Mouse (Mus musculus) megakaryocyte-erythroid progenitor cell, adult 5-6 weeks (primary cell): ENCODE data around the gene Sag. TPM values are rescaled to one million over a fixed set of nuclear protein-coding genes. Genes with fewer than 3 reads are reported as not detected.

Experiments used
- ATAC-seq: replicated peaks from 2 replicates; pipeline ENCODE4 v1.8.0; 2016; ENCODE audit warnings: mild to moderate bottlenecking, inconsistent platforms; ENCODE audit not compliant: severe bottlenecking, poor library complexity, low FRiP score, low TSS enrichment
- total RNA-seq, 2 experiments: library from RNA; stranded (forward) in 1 of 2; stranded (reverse) in 1 of 2; fragments of 200-1000, 215-1000 nt in 1 of 2; fragments of >200 nt in 1 of 2; fragmentation: Nextera tagmentation in 1 of 2; gene quantifications; 2 replicates each; pipeline ENCODE4 v1.2.3; 2014 to 2017

The Sag gene
- total RNA-seq, 2 experiments from 2014 or later: 2.0 to 2.1 TPM

DNA sequence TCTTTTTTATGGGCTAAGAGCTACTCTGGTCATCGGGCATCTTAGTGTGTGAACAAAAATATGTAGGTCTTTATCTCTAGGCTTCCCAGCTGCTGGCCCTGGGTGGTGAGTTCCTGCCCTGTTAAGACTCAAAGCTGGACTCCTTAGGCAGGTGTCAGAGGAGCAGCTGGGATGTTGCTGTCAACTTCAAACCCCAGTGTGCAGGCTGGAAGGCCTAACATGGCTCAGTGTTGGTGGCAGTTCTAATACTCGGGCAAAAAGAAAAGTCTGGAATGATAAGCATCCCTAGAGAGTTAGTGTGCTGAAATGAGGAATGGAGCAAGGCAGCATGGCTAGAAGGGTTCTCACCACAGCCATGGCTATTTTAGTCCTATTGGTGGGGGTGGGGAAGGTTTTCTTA, 77.4 kb downstream of the Sag start:
- no peak for ATAC-seq

DNA sequence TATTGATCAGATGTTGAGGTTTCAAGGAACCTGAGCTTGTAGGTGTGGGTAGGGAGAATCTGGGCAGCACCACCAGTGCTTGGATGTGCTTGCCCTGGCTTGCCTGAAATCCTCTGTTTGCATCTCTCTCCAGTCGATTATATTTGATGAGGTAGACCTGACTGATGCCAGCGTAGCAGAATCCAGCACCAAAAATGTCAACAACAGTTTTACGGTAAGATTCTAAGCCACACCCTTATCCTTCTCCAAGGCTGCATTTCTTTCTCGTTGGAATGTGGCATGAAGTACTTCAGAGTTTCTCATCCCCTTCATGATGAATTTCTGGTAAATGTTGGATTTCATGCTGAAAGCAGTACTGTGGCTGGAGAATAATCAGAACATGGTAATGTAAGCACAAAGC, 78.2 kb downstream of the Sag start:
- ATAC-seq: no peak

GRCm38 (mm10) chr1:87882554-87882953, 79.1 kb downstream of the Sag start:
- no peak for ATAC-seq

- ATAC-seq: no peak
Measured at GRCm38 (mm10) chr1:87890960-87891359, 87.5 kb downstream of the Sag start.

- no peak for ATAC-seq
Measured at GRCm38 (mm10) chr1:87891634-87892033, 88.2 kb downstream of the Sag start.

GRCm38 (mm10) chr1:87892499-87892898, 89.0 kb downstream of the Sag start:
- ATAC-seq: no peak

- ATAC-seq: no peak
Measured at GRCm38 (mm10) chr1:87893414-87893813, 89.9 kb downstream of the Sag start.

Other genes with a start within 250 kb of the Sag start
- gene Ngef, start 229.8 kb upstream of the Sag start, total RNA-seq (2014; fragmentation: Nextera tagmentation): not detected in 2 replicates
- gene Ngef, start 229.8 kb upstream of the Sag start, total RNA-seq (2017): not detected in 2 replicates
- 86.4 and 96.9 TPM in 2 replicates for gene Inpp5d, start 183.4 kb upstream of the Sag start, total RNA-seq (2014; fragmentation: Nextera tagmentation)
- gene Inpp5d, start 183.4 kb upstream of the Sag start, total RNA-seq (2017): 48.1 and 59.8 TPM in 2 replicates
- 43.1 and 47.6 TPM in 2 replicates for gene Atg16l1, start 47.8 kb upstream of the Sag start, total RNA-seq (2014; fragmentation: Nextera tagmentation)
- gene Atg16l1, start 47.8 kb upstream of the Sag start, total RNA-seq (2017): 58.1 and 59.8 TPM in 2 replicates
- gene Dgkd, start 49.6 kb downstream of the Sag start, total RNA-seq (2014; fragmentation: Nextera tagmentation): 35.7 and 42.1 TPM in 2 replicates
- 17.5 and 26.8 TPM in 2 replicates for gene Dgkd, start 49.6 kb downstream of the Sag start, total RNA-seq (2017)
- 12.7 and 16.0 TPM in 2 replicates for gene Usp40, start 204.9 kb downstream of the Sag start, total RNA-seq (2014; fragmentation: Nextera tagmentation)
- 11.5 and 14.8 TPM in 2 replicates for gene Usp40, start 204.9 kb downstream of the Sag start, total RNA-seq (2017)